Mouse (Mus musculus) cortical plate, adult 2 months (tissue): Measurements from ENCODE around the gene Stox2.

Source experiments
- CTCF ChIP-seq: fragments of 200-500 bp; IDR thresholded peaks from 2 replicates; pipeline ENCODE4 v1.5.1; 2011; ENCODE audit warnings: mild to moderate bottlenecking, control low read depth, low read length; ENCODE audit not compliant: insufficient read depth; ENCODE audit errors: extremely low read depth
- POLR2A ChIP-seq: fragments of 200-500 bp; IDR thresholded peaks from 2 replicates; pipeline ENCODE4 v1.6.1; 2011; ENCODE audit warnings: mild to moderate bottlenecking, low read length, control low read depth; ENCODE audit not compliant: insufficient read depth; ENCODE audit errors: extremely low read depth

DNA sequence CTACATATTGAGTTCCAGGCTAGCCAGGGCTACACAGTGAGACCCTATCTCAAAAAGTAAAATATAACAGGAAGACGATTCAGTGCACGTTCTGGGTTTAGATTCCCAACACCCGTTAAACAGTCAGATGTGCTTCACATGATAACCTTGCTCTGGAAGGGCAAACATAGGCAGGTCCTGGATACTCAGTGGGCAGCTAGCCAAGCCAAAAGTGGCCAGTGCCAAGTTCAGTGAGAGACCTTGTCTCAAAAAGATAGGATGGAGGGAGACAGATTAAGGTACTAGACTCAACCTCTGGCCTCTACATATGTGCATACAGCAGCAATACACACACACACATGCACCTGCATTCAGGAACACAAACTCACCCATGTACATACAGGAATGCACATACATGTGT is 56.7 kb downstream of the Stox2 start:
- TF ChIP-seq CTCF (no peak), POLR2A (no peak)
